Mouse (Mus musculus) thymus, adult 2 months (tissue): ENCODE measurements around the gene Gga1. TPM values are rescaled to one million over a fixed set of nuclear protein-coding genes. Genes with fewer than 3 reads are reported as not detected.
"Not testable (repeated sequence)": the region's sequence is repeated elsewhere in the genome, so short reads cannot be mapped to it uniquely, and the experiment has no call there.

ENCODE experiments used
- DNase-seq: peaks from one replicate; pipeline ENCODE4 v3.0.0; 2021
- H3K27ac ChIP-seq: fragments of 200-500 bp; 2 replicates; pipeline ENCODE4 v1.5.1; 2012; ENCODE audit warnings: low read length, control low read depth; ENCODE audit not compliant: control insufficient read depth, insufficient read depth
- H3K27me3 ChIP-seq: fragments of 200-500 bp; 2 replicates; pipeline ENCODE4 v1.6.1; 2012; ENCODE audit warnings: mild to moderate bottlenecking, low read length, moderate library complexity, mixed read lengths; ENCODE audit not compliant: control insufficient read depth, insufficient read depth
- H3K36me3 ChIP-seq: fragments of 200-500 bp; 2 replicates; pipeline ENCODE4 v1.6.1; 2012; ENCODE audit warnings: mild to moderate bottlenecking, low read length, moderate library complexity; ENCODE audit not compliant: control insufficient read depth, insufficient read depth
- H3K4me1 ChIP-seq: fragments of 200-500 bp; replicated peaks from 2 replicates; pipeline ENCODE4 v1.6.1; 2012; ENCODE audit warnings: low read length; ENCODE audit not compliant: control insufficient read depth, insufficient read depth
- H3K4me3 ChIP-seq: fragments of 200-500 bp; 2 replicates; pipeline ENCODE4 v1.5.1; 2012; ENCODE audit warnings: mild to moderate bottlenecking, low read length, control low read depth, moderate library complexity; ENCODE audit not compliant: control insufficient read depth, insufficient read depth
- CTCF ChIP-seq: fragments of 200-500 bp; IDR thresholded peaks from 2 replicates; pipeline ENCODE4 v1.5.1; 2012; ENCODE audit warnings: mild to moderate bottlenecking, control low read depth, low read length, moderate library complexity, borderline replicate concordance; ENCODE audit not compliant: control insufficient read depth, poor library complexity, insufficient read depth; ENCODE audit errors: extremely low read depth
- POLR2A ChIP-seq: fragments of 200-500 bp; IDR thresholded peaks from 2 replicates; pipeline ENCODE4 v1.6.1; 2012; ENCODE audit warnings: mild to moderate bottlenecking, low read length, control low read depth, moderate library complexity; ENCODE audit not compliant: control insufficient read depth, poor library complexity, insufficient read depth; ENCODE audit errors: extremely low read depth
- WGBS: fragments of 180-500 bp; shearing (Covaris S2); methylation state at CpG from one replicate; pipeline ENCODE4 v1.1.7; 2018; 5-methylcytosine and 5-hydroxymethylcytosine counted together
- polyA plus RNA-seq: library from polyadenylated mRNA; depleted of rRNA; stranded (reverse); fragments of >200 nt; gene quantifications from 2 replicates; pipeline ENCODE4 v1.2.3, GENCODE M21; 2012

Gga1 gene
- polyA plus RNA-seq, 1 experiment: 137 TPM

- Histone ChIP-seq H3K4me1 (peaks cover 20% of the 10 kb centered on the region), H3K27me3 (no peaks in the 10 kb centered on the region), H3K4me3 (no peak overlapping the region), H3K27ac (no peak overlapping the region), H3K36me3 (no peaks in the 10 kb centered on the region)
- WGBS: 86% methylated on average over 8 of the region's 8 CpGs
- no peak for DNase-seq
- TF ChIP-seq CTCF (no peak), POLR2A (no peak)
These were observed 2.0 kb upstream of the Gga1 start for GRCm38 (mm10) chr15:78874989-78875388.

- no peak for TF ChIP-seq POLR2A
- TF ChIP-seq CTCF: no peak
- H3K27me3 ChIP-seq: no peaks in the 10 kb centered on the region
- no peaks in the 10 kb centered on the region for H3K36me3 ChIP-seq
- WGBS: 83% methylated on average over 5 of the region's 5 CpGs
- no peak for DNase-seq
- H3K4me1 ChIP-seq: peaks cover 20% of the 10 kb centered on the region
- no peak overlapping the region for H3K4me3 ChIP-seq
- H3K27ac ChIP-seq: no peak overlapping the region
These were observed 1.5 kb upstream of the Gga1 start for GRCm38 (mm10) chr15:78875537-78875936.

GRCm38 (mm10) chr15:78876258-78876696 is 713 bp upstream of the Gga1 start:
- peak; percentile 74 for DNase-seq
- Histone ChIP-seq H3K27ac (no peak overlapping the region; the same call in 1 of the 2 replicates), H3K27me3 (no peaks in the 10 kb centered on the region), H3K36me3 (no peaks in the 10 kb centered on the region), H3K4me3 (peak overlapping the region; percentile 22), H3K4me1 (peaks cover 20% of the 10 kb centered on the region)
- TF ChIP-seq CTCF: peak; percentile 82; the same call in 1 of the 2 replicates
- no peak for TF ChIP-seq POLR2A
- WGBS: 4% methylated on average over 17 of the region's 17 CpGs

GRCm38 (mm10) chr15:78877810-78878390 is 910 bp downstream of the Gga1 start:
- Histone ChIP-seq H3K4me1 (peaks cover 20% of the 10 kb centered on the region), H3K4me3 (peak overlapping the region; percentile 77), H3K36me3 (peaks cover 2% of the 10 kb centered on the region), H3K27me3 (no peaks in the 10 kb centered on the region), H3K27ac (peak overlapping the region; percentile 53; the same call in 1 of the 2 replicates)
- no peak for DNase-seq
- under 1% methylated on average over 17 of the region's 17 CpGs for WGBS
- no peak for TF ChIP-seq CTCF
- TF ChIP-seq POLR2A: no peak

- Histone ChIP-seq H3K4me1 (peaks cover 20% of the 10 kb centered on the region), H3K36me3 (peaks cover 12% of the 10 kb centered on the region)
- H3K27ac ChIP-seq, DNase-seq, H3K27me3 ChIP-seq, H3K4me3 ChIP-seq: not testable (repeated sequence)
- WGBS: 15% methylated on average over 7 of the region's 7 CpGs
These were observed 2.0 kb downstream of the Gga1 start for GRCm38 (mm10) chr15:78878792-78879516.

- Histone ChIP-seq H3K4me3 (no peak overlapping the region), H3K27me3 (no peaks in the 10 kb centered on the region), H3K4me1 (peaks cover 20% of the 10 kb centered on the region), H3K27ac (no peak overlapping the region), H3K36me3 (peaks cover 19% of the 10 kb centered on the region)
- TF ChIP-seq POLR2A: no peak
- no peak for TF ChIP-seq CTCF
- DNase-seq: no peak
- WGBS: 98% methylated on average over 8 of the region's 8 CpGs
These were observed 3.4 kb downstream of the Gga1 start for GRCm38 (mm10) chr15:78880432-78880831.

GRCm38 (mm10) chr15:78881828-78882227 is 4.8 kb downstream of the Gga1 start:
- H3K4me1 ChIP-seq: peaks cover 14% of the 10 kb centered on the region
- peaks cover 29% of the 10 kb centered on the region for H3K36me3 ChIP-seq
- H3K27me3 ChIP-seq: no peaks in the 10 kb centered on the region
- DNase-seq: no peak
- no peak overlapping the region for H3K27ac ChIP-seq
- WGBS: 93% methylated on average over 3 of the region's 3 CpGs
- no peak overlapping the region for H3K4me3 ChIP-seq
- TF ChIP-seq POLR2A: no peak
- no peak for TF ChIP-seq CTCF
